Mouse (Mus musculus): ENCODE data around the gene Dact3.

Dact3 gene

DNA sequence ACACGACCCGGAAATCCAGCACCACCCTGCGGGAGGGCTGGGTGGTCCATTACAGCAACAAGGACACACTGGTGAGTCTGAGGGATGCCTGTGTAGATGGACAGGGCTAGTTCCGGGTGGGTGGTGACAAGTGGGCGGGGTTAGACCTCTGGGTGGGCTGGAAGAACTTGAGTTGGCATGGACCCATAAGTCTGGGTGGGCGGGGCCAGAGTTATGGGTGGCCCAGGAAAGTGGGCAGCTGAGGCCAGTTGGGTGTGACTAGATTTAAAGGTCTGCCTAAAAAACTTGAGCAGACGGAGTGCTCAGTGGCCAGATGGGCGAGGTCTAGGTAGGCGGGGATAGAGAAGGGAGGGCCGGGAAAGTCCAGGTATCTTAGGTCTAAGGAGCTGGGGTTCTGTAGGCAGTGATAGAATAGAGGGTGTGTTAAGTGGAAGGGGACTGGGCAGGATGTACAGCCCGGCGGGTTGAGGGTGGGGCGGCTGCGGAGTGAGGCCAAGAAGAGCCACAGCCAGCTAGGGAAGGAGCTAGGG is 21.8 kb upstream of the Dact3 start:
- no peak for DNase-seq (ENCODE audit: inconsistent age in 2 of 2, low spot score in 1 of 2)

DNA sequence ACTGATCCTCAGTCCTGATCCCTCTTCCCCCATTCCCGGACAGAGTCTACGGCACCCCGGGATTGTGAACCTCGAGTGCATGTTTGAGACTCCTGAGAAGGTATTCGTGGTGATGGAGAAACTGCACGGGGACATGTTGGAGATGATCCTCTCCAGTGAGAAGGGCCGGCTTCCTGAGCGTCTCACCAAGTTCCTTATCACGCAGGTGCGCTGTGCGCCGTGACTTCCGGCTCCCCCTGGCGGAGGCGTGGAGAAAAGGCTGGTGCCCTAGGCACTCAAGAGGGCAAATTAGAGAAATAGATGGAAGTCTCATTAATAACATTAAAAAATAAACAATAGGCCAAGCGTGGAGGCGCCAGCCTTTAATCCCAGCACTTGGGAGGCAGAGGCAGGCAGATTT is 16.8 kb upstream of the Dact3 start:
- peak in 1 of 2 experiments; percentile 71 for DNase-seq (ENCODE audit: inconsistent age in 2 of 2, low spot score in 1 of 2)

DNA sequence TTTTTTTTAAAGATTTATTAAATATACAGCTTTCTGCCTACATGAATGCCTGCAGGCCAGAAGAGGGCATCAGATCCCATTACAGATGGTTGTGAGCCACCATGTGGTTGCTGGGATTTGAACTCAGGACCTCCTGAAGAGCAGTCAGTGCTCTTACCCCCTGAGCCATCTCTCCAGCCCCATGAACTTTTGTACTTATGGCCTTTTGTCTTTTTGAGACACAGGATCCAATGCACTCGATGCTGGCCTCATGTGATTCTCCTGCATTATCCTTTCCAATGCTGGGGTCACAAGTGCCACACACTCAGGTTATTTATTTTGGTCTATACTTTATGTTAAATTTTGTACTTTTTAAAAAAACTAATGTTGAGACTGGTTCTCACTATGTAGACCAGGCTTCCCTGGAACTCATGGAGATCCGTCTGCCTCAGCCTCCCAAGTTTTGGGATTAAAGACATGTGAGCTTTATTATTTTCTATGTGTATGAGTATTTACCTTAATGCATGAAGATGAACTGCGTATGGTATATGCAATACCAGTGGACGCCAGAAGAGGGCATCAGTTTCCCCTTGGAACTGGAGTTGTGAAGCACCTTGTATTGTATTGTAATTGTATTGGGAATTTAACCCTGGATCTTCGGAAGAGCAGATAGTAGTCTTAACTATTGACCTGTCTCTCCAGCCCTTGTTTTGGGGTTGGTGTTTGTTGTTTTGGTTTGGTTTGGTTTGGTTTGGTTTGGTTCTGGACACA is 15.0 kb upstream of the Dact3 start:
- DNase-seq (ENCODE audit: inconsistent age in 2 of 2, low spot score in 1 of 2), result peak in 1 of 2 experiments; percentile 82

DNA sequence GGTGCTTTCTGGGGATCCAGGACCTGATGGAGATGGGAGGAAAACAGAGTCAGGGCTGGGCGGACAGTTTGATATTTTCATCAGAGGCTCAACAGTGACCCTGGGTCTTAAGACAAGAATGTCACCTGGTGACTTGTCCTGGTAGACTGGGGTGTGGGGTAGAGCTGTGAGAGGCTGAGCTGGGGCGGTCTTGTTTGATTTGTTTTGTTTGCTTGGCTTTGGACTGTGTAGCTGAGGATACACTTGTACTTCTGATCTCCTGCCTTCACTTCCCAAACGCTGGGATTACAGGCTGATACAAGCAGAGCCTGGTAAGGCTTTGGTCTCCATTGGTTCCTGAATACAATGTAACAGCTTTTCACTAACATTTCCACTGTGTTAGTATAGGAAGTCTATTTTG is 7.6 kb upstream of the Dact3 start:
- DNase-seq (ENCODE audit: inconsistent age in 2 of 2, low spot score in 1 of 2), result no peak

DNA sequence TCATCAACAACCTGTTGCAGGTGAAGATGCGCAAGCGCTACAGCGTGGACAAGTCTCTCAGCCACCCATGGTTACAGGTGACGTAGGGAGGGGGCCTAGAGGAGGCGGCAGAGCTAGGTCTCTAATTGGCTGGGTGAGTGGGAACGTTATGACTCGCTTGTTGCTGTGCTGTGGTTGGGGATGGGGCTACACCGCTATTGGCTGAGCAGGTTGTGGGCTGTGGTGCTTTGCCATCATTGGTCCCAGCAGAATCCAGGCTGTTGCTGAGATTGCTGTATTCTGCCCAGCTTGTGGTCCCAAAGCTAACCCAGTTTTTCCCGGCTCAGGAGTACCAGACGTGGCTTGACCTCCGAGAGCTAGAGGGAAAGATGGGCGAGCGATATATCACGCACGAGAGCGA is 5.6 kb upstream of the Dact3 start:
- DNase-seq (ENCODE audit: inconsistent age in 2 of 2, low spot score in 1 of 2), result peak; percentile 64 to 68

DNA sequence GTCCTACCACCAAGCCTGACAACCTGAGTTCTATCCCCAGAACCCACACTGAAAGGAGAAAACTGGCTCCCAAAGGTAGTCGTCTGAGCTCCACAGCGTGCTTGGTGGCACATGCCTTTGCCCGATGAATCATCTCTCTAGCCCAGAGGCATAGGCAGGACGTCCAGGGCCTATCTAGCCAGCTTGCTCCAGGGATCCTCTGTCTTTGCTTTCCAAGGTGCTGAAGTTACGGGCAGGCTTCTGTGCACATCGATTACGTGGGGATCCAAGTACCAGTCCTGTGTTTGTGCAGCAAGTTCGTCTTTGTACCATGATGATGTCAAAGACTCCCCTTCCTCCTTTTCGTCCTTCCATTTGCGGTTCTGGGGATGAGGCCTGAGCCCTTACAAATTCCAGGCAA is 3.5 kb upstream of the Dact3 start:
- no peak for DNase-seq (ENCODE audit: inconsistent age in 2 of 2, low spot score in 1 of 2)

DNA sequence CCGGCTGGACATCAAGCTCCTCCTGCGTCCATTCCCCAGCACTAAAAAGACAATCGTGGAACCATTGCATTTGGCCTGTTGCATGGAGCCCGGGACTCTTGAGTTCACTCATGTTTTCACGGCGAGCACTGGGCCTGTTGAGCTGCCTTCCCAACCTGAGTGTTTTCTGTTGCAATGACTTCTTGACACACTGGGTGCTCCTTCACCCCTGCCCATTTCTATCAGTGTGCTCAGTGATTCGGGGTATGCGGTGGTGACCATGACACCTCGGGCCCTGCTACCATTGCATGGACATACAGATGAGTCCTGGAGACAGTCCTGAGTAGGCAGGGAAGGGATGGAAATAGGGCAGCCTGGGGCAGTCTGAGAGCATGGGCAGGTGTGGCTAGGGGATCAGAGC is 2.6 kb upstream of the Dact3 start:
- no peak for DNase-seq (ENCODE audit: inconsistent age in 2 of 2, low spot score in 1 of 2)

DNA sequence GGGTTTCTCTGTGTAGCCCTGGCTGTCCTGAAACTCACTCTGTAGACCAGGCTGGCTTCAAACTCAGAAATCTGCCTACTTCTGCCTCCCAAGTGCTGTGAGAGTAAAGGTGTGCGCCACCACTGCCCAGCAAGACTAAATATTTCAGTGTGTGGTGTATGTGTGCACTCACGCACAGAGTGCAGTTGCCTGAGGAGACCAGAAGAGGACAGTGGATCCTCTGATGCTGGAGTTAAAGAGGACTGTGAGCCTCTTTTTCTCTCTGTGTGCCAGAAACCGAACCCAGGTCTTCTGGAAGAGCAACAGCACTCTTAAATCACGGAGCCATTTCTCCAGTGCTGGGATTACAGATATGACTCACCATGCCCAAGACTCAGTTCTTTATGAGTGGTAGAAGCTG is 1.7 kb upstream of the Dact3 start:
- no peak for DNase-seq (ENCODE audit: inconsistent age in 2 of 2, low spot score in 1 of 2)

DNA sequence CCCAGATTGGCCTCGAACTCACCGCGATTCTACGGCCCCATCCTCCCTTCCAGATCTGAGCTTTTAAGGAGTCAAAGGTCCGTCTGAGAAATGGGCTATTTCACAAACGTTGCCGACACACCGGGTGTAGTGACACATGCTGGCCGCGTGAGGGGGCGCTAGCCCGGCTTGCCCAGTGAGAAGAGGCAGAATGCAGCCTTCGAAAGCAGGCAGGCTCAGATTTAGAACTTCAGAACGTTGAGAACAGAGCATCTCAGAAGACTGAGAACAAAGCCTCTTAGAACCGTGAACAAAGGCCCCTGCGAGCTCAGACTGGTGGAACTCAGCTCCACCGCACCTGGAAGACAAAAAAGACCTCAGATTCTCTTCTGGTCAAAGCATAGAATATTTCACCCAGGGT is 927 bp upstream of the Dact3 start:
- DNase-seq (ENCODE audit: inconsistent age in 2 of 2, low spot score in 1 of 2), result peak; percentile 83 to 92

DNA sequence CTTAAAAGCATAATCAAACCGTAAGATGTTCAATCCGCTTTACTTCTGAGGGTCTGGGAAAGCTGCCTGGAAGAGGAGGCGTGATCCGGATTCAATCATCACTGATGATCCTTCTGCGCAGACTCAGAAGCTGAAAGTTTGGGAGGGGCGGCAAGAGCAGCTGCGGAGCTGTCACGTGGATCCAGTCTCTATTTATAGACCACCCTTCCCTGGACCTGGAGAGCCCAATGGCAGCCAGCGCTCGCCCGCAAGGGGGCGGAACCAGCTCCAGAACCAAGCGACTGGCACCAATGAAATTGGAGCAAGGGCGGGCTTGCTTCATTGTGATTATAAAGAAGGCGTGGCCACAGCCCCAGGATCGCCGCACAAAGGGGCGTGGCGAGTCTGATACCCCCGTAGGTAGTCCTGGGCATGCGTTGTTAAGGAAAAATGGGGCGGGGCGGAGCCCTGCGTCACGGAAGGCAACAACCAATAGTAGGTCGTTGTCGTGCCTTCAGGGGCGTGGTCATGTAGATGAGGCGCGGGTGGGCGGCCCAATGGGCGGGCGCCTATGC is 284 bp upstream of the Dact3 start:
- peak; percentile 100 for DNase-seq (ENCODE audit: inconsistent age in 2 of 2, low spot score in 1 of 2)

DNA sequence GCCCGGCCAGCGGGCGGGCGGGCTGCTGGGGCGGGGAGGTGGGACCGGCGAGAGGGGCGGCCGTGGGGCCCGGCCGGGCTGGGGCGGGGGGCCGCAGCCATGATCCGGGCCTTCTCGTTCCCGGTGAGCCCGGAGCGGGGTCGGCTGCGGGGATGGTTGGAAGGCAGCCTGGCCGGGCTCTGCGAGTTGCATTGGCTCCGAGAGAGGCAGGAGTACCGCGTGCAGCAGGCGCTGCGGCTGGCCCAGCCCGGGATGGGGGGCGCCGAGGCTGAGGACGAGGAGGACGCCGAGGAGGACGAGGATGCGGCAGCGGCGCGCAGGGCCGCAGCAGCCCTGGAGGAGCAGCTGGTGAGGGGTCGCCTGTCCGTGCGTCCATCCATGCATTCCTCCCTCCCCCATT is 209 bp downstream of the Dact3 start:
- no peak for DNase-seq (ENCODE audit: inconsistent age in 2 of 2, low spot score in 1 of 2)

DNA sequence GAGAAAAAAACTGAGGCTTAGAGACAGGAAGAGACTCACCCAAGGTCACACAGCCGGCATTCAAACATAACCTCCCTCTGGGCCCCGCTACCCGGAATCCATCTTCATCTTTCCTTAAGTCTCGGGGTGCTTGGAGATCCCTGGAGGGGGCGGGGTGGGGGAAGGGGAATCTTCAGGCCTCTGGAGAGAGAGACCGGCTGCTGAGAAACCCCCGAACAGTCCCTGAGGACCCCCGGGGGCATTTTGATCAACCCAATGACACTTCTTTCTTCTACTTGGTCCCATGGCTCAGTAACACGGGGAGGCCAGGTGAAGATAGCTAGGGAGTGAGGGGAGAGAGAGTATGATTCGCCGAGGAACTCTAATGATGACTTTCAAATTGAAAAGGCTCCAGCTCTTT is 889 bp downstream of the Dact3 start:
- peak in 1 of 2 experiments; percentile 37 for DNase-seq (ENCODE audit: inconsistent age in 2 of 2, low spot score in 1 of 2)

DNA sequence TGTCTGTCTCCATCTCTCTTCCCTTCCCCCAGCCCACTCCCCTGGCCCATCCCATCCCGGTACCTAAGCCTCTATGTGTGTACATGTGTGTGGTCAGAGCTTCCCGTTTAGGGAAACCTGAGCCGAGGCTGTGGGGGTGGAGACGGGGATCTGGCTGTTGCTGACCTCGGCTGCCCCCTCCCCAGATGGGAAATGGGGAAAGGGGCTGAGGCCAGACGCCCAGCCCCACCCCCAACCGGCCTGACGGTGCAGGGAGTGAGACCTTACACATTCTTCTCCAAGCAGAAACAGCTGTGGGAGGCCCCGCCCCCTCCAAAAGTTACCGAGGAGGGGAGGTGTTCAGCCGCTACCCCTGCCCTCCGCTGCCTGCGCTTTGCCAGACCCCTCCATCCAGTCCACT is 1.5 kb downstream of the Dact3 start:
- DNase-seq (ENCODE audit: inconsistent age in 2 of 2, low spot score in 1 of 2), result peak; percentile 45 to 54

DNA sequence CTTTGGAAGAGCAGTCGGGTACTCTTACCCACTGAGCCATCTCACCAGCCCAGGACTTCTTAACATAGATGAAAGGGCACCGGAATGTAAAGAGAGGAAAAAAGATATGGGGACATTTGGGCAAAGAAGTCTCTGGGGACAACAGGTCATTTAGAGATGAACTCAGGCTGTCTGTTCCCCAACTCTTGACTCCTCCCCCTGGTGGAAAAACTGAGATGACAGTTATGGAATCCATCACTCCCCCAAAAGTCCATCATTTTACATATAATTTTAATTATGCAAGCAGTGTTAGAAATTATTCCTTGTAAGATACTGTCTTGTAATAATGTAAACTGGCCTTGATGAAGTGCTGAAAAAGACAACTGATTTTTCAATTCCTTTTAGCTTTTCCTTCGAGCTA is 2.6 kb downstream of the Dact3 start:
- no peak for DNase-seq (ENCODE audit: inconsistent age in 2 of 2, low spot score in 1 of 2)

DNA sequence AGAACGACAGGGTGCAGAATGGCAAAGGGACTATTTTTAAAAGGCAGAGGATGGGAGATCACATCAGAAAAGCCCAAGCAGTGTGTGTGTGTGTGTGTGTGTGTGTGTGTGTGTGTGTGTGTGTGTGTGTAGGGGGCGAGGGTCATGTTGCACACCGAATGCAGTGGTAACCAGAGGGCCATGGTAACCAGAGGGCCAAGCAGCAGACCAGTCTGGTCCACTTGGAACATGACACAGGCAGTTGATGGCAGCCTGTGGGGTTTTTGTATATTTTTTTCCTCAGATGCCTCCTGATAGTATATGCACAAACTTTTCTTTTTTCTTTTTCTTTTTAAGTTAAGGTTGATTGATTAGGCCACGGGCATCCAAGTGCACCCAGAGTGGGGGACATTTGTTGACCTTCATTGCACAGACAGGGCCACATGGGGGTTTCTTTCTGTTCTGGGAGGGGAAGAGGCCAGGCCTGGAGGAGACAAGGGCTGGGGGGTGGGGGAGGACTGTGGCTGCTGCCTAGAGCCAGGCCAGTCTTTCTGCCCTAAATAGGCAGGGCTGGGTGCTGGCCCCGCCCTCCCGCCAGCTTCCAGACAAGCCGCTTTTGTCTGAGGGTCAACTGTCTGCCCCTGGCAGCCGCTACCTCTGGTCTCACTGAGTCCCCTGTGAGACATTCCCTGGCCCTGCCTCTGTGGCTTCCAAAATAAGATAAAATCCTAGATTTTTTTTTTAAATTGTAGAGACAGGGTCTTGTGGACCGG is 4.9 kb downstream of the Dact3 start:
- no peak for DNase-seq (ENCODE audit: inconsistent age in 2 of 2, low spot score in 1 of 2)

DNA sequence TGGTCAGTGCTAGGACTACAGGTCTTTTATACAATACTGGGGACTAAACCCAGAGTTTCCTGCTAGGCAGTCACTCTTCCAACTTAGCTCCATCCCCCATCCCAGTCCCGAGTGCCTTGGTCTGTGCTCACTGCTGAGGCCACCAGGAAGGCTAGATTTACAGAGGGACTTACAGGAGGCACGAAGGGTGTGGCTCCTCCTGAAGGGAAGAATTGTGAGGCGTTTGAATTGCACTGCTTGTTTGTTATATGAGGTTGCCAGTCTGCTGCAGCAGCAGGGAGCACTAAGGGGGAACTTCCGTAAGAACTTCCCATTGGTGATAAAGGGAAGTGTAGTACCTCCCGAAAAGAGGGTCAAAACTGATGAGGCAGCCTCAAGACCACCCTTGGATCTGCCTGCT is 5.5 kb downstream of the Dact3 start:
- DNase-seq (ENCODE audit: inconsistent age in 2 of 2, low spot score in 1 of 2), result no peak

DNA sequence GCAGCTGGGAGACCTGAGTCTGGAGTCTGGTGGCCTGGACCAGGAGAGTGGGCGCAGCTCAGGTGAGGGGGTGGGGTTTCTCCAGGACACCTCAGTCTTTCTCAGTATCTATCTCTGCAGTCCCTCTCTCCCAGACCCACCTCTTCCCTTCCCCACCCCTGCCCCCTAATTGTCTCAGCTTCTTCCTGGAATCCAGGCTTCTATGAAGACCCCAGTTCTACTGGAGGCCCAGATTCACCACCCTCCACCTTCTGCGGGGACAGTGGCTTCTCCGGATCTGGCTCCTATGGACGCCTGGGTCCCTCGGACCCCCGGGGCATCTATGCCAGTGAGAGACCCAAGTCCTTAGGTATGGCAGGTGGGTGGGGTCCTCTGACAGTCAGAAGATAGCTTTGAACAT is 8.0 kb downstream of the Dact3 start:
- DNase-seq (ENCODE audit: inconsistent age in 2 of 2, low spot score in 1 of 2), result no peak

DNA sequence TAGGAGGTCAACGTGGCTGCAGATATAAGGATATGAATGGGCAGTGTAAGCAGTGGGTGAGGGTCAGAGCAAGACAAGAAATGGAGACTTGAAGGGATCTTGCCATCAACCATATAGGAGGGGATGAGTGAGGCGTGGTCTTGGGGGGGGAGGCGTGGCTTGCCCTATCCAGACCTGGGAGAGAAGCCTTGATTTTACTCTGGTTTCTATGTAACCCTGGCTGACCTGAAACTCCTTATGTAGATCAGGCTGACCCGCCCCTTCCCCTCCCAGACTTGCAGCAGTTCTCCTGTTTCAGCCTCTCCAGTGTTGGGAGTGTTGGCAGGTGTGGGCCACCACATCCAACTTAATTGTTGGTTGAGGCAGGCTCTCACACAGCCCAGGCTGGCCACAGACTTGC is 9.2 kb downstream of the Dact3 start:
- DNase-seq (ENCODE audit: inconsistent age in 2 of 2, low spot score in 1 of 2), result no peak

DNA sequence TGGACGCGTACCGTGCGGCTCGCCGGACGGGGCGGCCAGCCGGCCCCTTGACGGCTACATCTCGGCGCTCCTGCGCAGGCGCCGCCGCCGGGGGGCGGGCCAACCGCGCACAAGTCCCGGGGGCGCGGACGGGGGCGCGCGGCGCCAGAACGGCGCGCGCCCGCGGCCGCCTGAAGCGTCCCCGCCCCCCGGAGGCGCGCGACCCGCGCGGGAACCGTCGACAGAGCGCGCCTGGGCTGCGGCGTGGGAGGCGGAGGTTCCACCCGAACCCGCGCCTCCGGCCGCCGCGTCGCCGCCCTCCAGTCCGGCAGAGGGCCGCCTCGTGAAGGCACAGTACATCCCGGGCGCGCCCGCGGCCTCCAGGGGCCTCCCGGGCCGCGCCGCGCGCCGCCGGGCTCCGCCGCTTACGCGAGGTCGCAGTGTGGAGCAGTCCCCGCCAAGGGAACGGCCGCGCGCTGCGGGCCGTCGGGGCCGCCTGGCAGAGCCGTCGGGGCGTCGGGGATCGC is 10.2 kb downstream of the Dact3 start:
- DNase-seq (ENCODE audit: inconsistent age in 2 of 2, low spot score in 1 of 2), result no peak

DNA sequence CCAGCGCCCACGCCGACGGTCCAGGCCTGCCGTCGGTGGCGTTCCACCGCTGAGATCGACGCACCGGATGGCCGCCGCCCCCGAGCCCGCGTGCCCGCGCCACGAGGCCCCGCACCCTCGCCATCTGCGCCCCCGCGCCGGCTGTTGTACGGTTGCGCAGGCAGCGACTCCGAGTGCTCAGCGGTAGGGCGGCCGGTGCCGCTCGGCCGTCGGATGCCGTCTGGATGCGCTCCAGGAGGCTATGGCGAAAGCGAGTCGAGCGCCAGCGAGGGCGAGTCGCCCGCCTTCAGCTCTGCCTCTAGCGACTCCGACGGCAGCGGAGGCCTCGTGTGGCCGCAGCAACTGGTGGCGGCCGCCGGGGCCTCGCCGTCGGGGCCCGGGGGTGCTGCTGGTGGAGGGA is 10.8 kb downstream of the Dact3 start:
- no peak for DNase-seq (ENCODE audit: inconsistent age in 2 of 2, low spot score in 1 of 2)

DNA sequence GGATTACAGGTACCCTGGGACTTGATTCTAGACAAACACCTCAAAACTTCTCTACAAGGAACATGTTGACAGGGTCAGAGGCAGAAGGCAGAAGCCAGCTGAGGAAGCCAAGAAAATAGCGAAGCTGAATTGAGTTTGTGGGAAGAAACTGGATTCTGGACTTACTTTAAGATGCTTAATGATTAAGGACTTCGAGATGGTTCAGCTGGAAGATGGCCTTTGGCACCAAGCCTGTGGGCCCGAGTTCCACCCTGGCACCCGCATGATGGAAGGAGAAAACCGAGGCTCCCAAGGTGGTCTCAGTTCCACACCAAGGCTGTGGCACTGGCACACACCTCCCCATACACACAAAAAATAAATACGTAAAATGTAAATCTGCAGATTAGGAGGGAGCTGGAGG is 15.4 kb downstream of the Dact3 start:
- DNase-seq (ENCODE audit: inconsistent age in 2 of 2, low spot score in 1 of 2), result no peak

DNA sequence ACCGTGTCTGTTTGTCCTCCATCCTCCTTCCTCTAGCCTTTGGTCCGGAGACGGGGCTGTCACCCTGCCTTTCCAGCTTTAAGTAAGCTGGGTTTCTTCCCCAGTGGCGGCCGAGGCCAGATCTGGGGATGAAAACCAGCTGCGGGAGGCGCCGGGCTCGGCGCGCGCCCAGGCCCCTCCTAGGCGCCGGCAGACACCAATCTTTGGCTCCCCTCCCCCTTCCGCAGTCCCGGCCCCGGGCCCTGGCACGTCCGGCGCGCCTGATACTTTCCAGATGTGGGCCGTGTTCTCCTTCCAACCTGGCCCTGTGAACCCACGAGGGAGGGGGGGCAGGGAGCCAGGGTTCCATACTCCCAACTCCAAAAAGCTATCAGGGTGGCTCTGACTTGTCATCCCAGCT is 15.8 kb downstream of the Dact3 start:
- peak; percentile 61 to 75 for DNase-seq (ENCODE audit: inconsistent age in 2 of 2, low spot score in 1 of 2)
